Mouse (Mus musculus): Measurements from ENCODE around the gene Trim62. TPM values are rescaled to one million over a fixed set of nuclear protein-coding genes. Genes with fewer than 3 reads are reported as not detected.

Trim62 gene
- polyA plus RNA-seq, 2 experiments, result 9.2 TPM

DNA sequence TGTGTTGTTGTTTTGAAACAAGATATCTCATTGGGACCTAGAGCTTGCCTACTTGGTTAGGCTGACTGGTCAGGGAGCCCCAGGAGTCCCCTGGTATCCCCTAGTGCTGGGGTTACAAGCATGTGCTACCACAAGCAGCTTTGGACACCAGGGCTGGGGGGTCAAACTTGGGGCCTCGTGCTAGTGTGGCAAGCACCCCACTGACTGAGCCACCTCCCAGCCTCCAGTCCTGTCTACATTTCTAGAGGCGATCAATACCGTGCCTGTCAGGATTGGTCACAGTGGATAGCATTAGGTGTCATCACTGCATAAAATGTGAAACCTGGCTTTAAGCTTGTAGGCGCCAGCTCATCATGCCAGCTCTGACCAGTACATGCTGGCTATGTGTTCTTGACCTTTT, 12.5 kb downstream of the Trim62 start:
- DNase-seq (ENCODE audit: low spot score) (no peak), ATAC-seq (ENCODE audit: low FRiP score, low read depth) (no peak)
- Histone ChIP-seq H3K4me3 (replicated peaks; ENCODE audit: low read length) (no peak overlapping the region), H3K4me1 (ENCODE audit: control insufficient read depth, insufficient read depth, low read length) (peaks cover 24% of the 10 kb centered on the region), H3K36me3 (ENCODE audit: control insufficient read depth, insufficient read depth, low read length) (peaks cover 4% of the 10 kb centered on the region; the same call in 1 of the 2 replicates), H3K4me2 (replicated peaks; ENCODE audit: low read depth, low read length, severe bottlenecking) (no peak overlapping the region), H3K27ac (replicated peaks; ENCODE audit: low read depth, low read length) (no peak overlapping the region), H3K27me3 (ENCODE audit: control insufficient read depth, insufficient read depth, low read length) (no peaks in the 10 kb centered on the region), H3K9me3 (ENCODE audit: control insufficient read depth, low read length) (no peaks in the 10 kb centered on the region), H3K9ac (ENCODE audit: low read depth, low read length, severe bottlenecking) (no peak overlapping the region)
- WGBS, result 92% methylated on average over 4 of the region's 4 CpGs
- TF ChIP-seq POLR2A (IDR thresholded peaks at IDR 0.05; ENCODE audit: borderline replicate concordance, extremely low read depth, insufficient read depth, insufficient read length), result no peak

DNA sequence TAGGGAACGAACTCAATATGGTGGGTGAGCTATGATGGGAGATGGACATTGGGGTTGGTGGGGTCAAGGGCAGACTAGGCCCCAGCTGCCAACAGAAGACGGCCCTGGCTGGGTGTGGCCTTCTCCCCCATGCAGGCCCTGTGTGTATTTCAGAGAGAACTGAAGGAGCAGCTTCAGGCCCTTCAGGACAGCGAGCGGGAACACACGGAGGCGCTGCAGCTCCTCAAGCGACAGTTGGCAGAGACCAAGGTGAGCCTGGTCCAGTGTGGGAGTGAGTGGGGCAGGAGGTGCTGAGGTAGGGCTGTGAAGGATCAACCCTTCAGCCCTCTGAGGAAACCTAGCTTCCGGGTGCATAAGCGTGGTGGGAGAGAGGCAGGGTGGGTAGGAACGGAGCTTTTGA, 13.3 kb downstream of the Trim62 start:
- no peak for TF ChIP-seq POLR2A (IDR thresholded peaks at IDR 0.05; ENCODE audit: borderline replicate concordance, extremely low read depth, insufficient read depth, insufficient read length)
- H3K27me3 ChIP-seq (ENCODE audit: control insufficient read depth, insufficient read depth, low read length), result no peaks in the 10 kb centered on the region
- H3K4me3 ChIP-seq (replicated peaks; ENCODE audit: low read length), result no peak overlapping the region
- H3K36me3 ChIP-seq (ENCODE audit: control insufficient read depth, insufficient read depth, low read length), result peaks cover 9% of the 10 kb centered on the region; the same call in 1 of the 2 replicates
- ATAC-seq (ENCODE audit: low FRiP score, low read depth) (no peak), DNase-seq (ENCODE audit: low spot score) (no peak)
- peaks cover 24% of the 10 kb centered on the region for H3K4me1 ChIP-seq (ENCODE audit: control insufficient read depth, insufficient read depth, low read length)
- no peak overlapping the region for H3K4me2 ChIP-seq (replicated peaks; ENCODE audit: low read depth, low read length, severe bottlenecking)
- H3K9me3 ChIP-seq (ENCODE audit: control insufficient read depth, low read length), result no peaks in the 10 kb centered on the region
- no peak overlapping the region for H3K27ac ChIP-seq (replicated peaks; ENCODE audit: low read depth, low read length)
- 95% methylated on average over 10 of the region's 10 CpGs for WGBS
- H3K9ac ChIP-seq (ENCODE audit: low read depth, low read length, severe bottlenecking), result no peak overlapping the region

DNA sequence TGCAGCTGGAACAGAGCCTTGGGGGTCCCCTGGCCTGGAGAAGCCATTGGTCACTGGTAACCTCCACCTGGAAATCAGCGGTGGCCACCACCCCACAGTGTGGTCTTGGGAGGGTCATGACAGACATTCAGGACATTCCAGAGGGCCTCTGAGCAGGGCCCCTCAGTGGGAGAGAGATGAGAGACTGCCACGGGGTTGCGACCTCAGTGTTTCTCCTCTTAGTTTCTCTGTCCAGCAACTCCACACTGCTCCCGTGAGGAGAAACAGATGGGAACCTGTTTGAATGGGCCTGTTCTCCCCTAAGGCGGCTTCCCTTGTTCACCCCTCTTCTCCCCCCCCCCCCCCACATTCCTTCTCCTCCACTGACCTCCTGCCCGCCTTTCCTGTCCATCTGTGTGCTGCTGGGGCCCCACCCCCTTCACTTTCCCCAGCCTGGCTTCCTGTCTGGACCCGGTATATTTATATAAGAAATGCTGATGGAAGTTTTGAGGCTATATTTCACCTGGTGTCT, 14.6 kb downstream of the Trim62 start:
- Histone ChIP-seq H3K4me1 (ENCODE audit: control insufficient read depth, insufficient read depth, low read length) (peaks cover 24% of the 10 kb centered on the region), H3K36me3 (ENCODE audit: control insufficient read depth, insufficient read depth, low read length) (peaks cover 20% of the 10 kb centered on the region), H3K4me3 (replicated peaks; ENCODE audit: low read length) (no peak overlapping the region), H3K9ac (ENCODE audit: low read depth, low read length, severe bottlenecking) (no peak overlapping the region), H3K27ac (replicated peaks; ENCODE audit: low read depth, low read length) (peak overlapping the region; percentile 95; the same call in 1 of the 2 replicates), H3K4me2 (replicated peaks; ENCODE audit: low read depth, low read length, severe bottlenecking) (no peak overlapping the region), H3K9me3 (ENCODE audit: control insufficient read depth, low read length) (no peaks in the 10 kb centered on the region), H3K27me3 (ENCODE audit: control insufficient read depth, insufficient read depth, low read length) (no peaks in the 10 kb centered on the region)
- no peak for TF ChIP-seq POLR2A (IDR thresholded peaks at IDR 0.05; ENCODE audit: borderline replicate concordance, extremely low read depth, insufficient read depth, insufficient read length)
- DNase-seq (ENCODE audit: low spot score) (no peak), ATAC-seq (ENCODE audit: low FRiP score, low read depth) (peak; percentile 50)
- WGBS, result 6% methylated on average over 7 of the region's 7 CpGs

DNA sequence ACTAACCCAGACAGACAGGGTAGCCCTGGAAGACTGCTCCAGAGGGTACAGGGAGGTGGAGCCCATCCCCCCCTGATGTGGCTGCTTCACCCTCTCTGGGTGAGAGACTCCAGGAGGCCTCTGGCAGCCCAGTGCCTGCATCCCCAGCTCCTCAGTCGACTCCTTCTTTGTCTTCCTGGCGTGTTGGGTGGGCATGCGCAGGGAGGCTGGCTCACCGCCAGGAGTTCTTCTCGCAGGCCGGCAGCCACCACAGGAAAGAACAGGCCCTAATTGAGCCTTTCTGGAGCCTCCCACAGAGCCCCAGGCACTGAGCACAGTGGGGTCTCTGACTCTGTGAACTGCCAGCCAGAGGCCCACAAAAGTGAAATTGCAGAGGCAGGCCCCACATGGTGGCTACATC, 16.0 kb downstream of the Trim62 start:
- H3K27me3 ChIP-seq (ENCODE audit: control insufficient read depth, insufficient read depth, low read length), result no peaks in the 10 kb centered on the region
- peaks cover 33% of the 10 kb centered on the region for H3K4me1 ChIP-seq (ENCODE audit: control insufficient read depth, insufficient read depth, low read length)
- WGBS, result 0% methylated on average over 6 of the region's 6 CpGs
- H3K27ac ChIP-seq (replicated peaks; ENCODE audit: low read depth, low read length), result peak overlapping the region; percentile 95
- H3K36me3 ChIP-seq (ENCODE audit: control insufficient read depth, insufficient read depth, low read length), result peaks cover 28% of the 10 kb centered on the region
- H3K9ac ChIP-seq (ENCODE audit: low read depth, low read length, severe bottlenecking), result peak overlapping the region; percentile 41
- H3K4me3 ChIP-seq (replicated peaks; ENCODE audit: low read length), result no peak overlapping the region
- no peaks in the 10 kb centered on the region for H3K9me3 ChIP-seq (ENCODE audit: control insufficient read depth, low read length)
- peak; percentile 78 for ATAC-seq (ENCODE audit: low FRiP score, low read depth)
- H3K4me2 ChIP-seq (replicated peaks; ENCODE audit: low read depth, low read length, severe bottlenecking), result no peak overlapping the region; the same call in 1 of the 2 replicates
- 0 out of 2 replicates have a peak, but pooled peaks have one; percentile 15 for TF ChIP-seq POLR2A (IDR thresholded peaks at IDR 0.05; ENCODE audit: borderline replicate concordance, extremely low read depth, insufficient read depth, insufficient read length)
- DNase-seq (ENCODE audit: low spot score), result peak; percentile 90

DNA sequence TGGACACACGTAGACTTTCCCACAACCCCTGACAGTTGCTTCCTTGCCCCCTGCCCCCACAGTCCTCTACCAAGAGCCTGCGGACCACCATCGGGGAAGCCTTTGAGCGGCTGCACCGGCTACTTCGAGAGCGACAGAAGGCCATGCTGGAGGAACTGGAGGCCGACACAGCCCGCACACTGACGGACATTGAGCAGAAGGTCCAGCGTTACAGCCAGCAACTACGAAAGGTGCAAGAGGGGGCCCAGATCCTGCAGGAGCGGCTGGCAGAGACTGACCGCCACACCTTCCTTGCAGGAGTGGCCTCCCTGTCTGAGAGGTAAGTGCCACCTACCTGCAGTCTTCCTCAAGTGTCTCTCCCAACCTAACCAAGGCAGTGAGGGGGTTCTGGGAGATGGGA, 17.1 kb downstream of the Trim62 start:
- Histone ChIP-seq H3K9me3 (ENCODE audit: control insufficient read depth, low read length) (no peaks in the 10 kb centered on the region), H3K27ac (replicated peaks; ENCODE audit: low read depth, low read length) (no peak overlapping the region), H3K9ac (ENCODE audit: low read depth, low read length, severe bottlenecking) (no peak overlapping the region), H3K4me3 (replicated peaks; ENCODE audit: low read length) (no peak overlapping the region), H3K36me3 (ENCODE audit: control insufficient read depth, insufficient read depth, low read length) (peaks cover 28% of the 10 kb centered on the region), H3K27me3 (ENCODE audit: control insufficient read depth, insufficient read depth, low read length) (no peaks in the 10 kb centered on the region), H3K4me1 (ENCODE audit: control insufficient read depth, insufficient read depth, low read length) (peaks cover 43% of the 10 kb centered on the region), H3K4me2 (replicated peaks; ENCODE audit: low read depth, low read length, severe bottlenecking) (no peak overlapping the region)
- ATAC-seq (ENCODE audit: low FRiP score, low read depth) (no peak), DNase-seq (ENCODE audit: low spot score) (no peak)
- WGBS, result 78% methylated on average over 14 of the region's 14 CpGs
- TF ChIP-seq POLR2A (IDR thresholded peaks at IDR 0.05; ENCODE audit: borderline replicate concordance, extremely low read depth, insufficient read depth, insufficient read length), result no peak

Data from limb, embryonic 14.5 days (tissue).